ENCODE assay signal across 15 mouse cellular contexts in genomic region chr11:68665331-68665730, GRCm38 (mm10). TPM values are rescaled to one million over a fixed set of nuclear protein-coding genes. Genes with fewer than 3 reads are reported as not detected.
DNase-seq lines count a peak whose midpoint lies in the region; ATAC-seq and TF ChIP-seq lines count a peak whose summit lies in the region.
"Had no signal": no experiment of that assay in that cellular context is flagged by ENCODE, and none has a peak within 500 bp of the region (broad histone marks: within the 10 kb centered on the region; RNA-seq: fewer than 3 reads in every experiment).

No protein-coding gene starts in this region.

- no peak for TF ChIP-seq POLR2A in embryonic fibroblast, embryonic 13.5 days (IDR thresholded peaks at IDR 0.05; ENCODE audit: low read depth, low read length)

- no peak for TF ChIP-seq CTCF in embryonic fibroblast, embryonic 13.5 days (IDR thresholded peaks at IDR 0.05; ENCODE audit: borderline replicate concordance, insufficient read depth, low read length)
- TF ChIP-seq CTCF in heart, postnatal 0 days (IDR thresholded peaks at IDR 0.05; ENCODE audit: low read depth) = no peak
- no peak for TF ChIP-seq CTCF in midbrain, postnatal 0 days (IDR thresholded peaks at IDR 0.05)

- no peak overlapping the region for H3K4me3 ChIP-seq in intestine, embryonic 16.5 days (ENCODE audit: low read length)
- no peak overlapping the region for H3K4me3 ChIP-seq in intestine, embryonic 15.5 days (replicated peaks)
- no peak overlapping the region for H3K4me3 ChIP-seq in embryonic fibroblast, embryonic 13.5 days (ENCODE audit: insufficient read depth, low read length)
- no peak overlapping the region for H3K4me3 ChIP-seq in heart, postnatal 0 days (ENCODE audit: low read depth, low read length)
- H3K4me3 ChIP-seq in midbrain, postnatal 0 days (ENCODE audit: low read depth, low read length) = no peak overlapping the region
- H3K4me3 ChIP-seq: forebrain, embryonic 12.5 days; hindbrain, embryonic 10.5 days; megakaryocyte, embryonic 14.5 days had no signal

- H3K27ac ChIP-seq in intestine, embryonic 16.5 days (ENCODE audit: low read length) = 0 out of 2 replicates have a peak overlapping the region, but pooled peaks have one; percentile 24
- no peak overlapping the region for H3K27ac ChIP-seq in intestine, embryonic 15.5 days
- H3K27ac ChIP-seq in embryonic fibroblast, embryonic 13.5 days (ENCODE audit: insufficient read depth, low read length) = peak overlapping the region; percentile 90
- H3K27ac ChIP-seq in heart, postnatal 0 days (ENCODE audit: low read depth) = peak overlapping the region; percentile 60
- no peak overlapping the region for H3K27ac ChIP-seq in midbrain, postnatal 0 days (ENCODE audit: low read depth, low read length)
- H3K27ac ChIP-seq: forebrain, embryonic 12.5 days; hindbrain, embryonic 10.5 days had no signal

- H3K27me3 ChIP-seq in intestine, embryonic 16.5 days (replicated peaks; ENCODE audit: control insufficient read depth, insufficient read depth, low read length) = no peaks in the 10 kb centered on the region
- no peaks in the 10 kb centered on the region for H3K27me3 ChIP-seq in intestine, embryonic 15.5 days (replicated peaks)
- no peaks in the 10 kb centered on the region for H3K27me3 ChIP-seq in heart, postnatal 0 days (ENCODE audit: control insufficient read depth, insufficient read depth, low read length)
- no peaks in the 10 kb centered on the region for H3K27me3 ChIP-seq in midbrain, postnatal 0 days (ENCODE audit: insufficient read depth, low read length)
- H3K27me3 ChIP-seq: forebrain, embryonic 12.5 days had no signal

- H3K36me3 ChIP-seq in intestine, embryonic 16.5 days (ENCODE audit: control insufficient read depth, insufficient read depth, low read length) = no peaks in the 10 kb centered on the region
- H3K36me3 ChIP-seq in intestine, embryonic 15.5 days = no peaks in the 10 kb centered on the region
- H3K36me3 ChIP-seq in heart, postnatal 0 days (replicated peaks; ENCODE audit: control insufficient read depth, insufficient read depth, low read length) = no peaks in the 10 kb centered on the region
- H3K36me3 ChIP-seq in midbrain, postnatal 0 days (ENCODE audit: insufficient read depth, low read length) = no peaks in the 10 kb centered on the region
- H3K36me3 ChIP-seq: forebrain, embryonic 12.5 days; hindbrain, embryonic 10.5 days had no signal

- ATAC-seq in intestine, embryonic 16.5 days = no peak
- no peak for ATAC-seq in intestine, embryonic 15.5 days
- ATAC-seq in heart, postnatal 0 days (ENCODE audit: insufficient read depth, low read depth) = no peak
- no peak for ATAC-seq in midbrain, postnatal 0 days (ENCODE audit: low FRiP score)

- peak; percentile 53 for DNase-seq in NIH3T3 (ENCODE audit: low read depth)
- DNase-seq in heart, postnatal 0 days (ENCODE audit: low spot score) = peak; percentile 21
- no peak for DNase-seq in retina, postnatal 1 day
- DNase-seq in midbrain, postnatal 0 days (ENCODE audit: low spot score) = no peak
- DNase-seq in cerebellum, postnatal 36 days = no peak
- DNase-seq: cerebellum, adult 9-11 months; kidney, postnatal 14 days; layer of hippocampus, postnatal 36 days had no signal

- H3K9me3 ChIP-seq in intestine, embryonic 16.5 days (ENCODE audit: control insufficient read depth, low read length) = peaks cover 4% of the 10 kb centered on the region; the same call in 1 of the 2 replicates
- H3K9me3 ChIP-seq in intestine, embryonic 15.5 days = no peaks in the 10 kb centered on the region
- H3K9me3 ChIP-seq in heart, postnatal 0 days (replicated peaks; ENCODE audit: control insufficient read depth, low read length) = peaks cover 9% of the 10 kb centered on the region
- H3K9me3 ChIP-seq in midbrain, postnatal 0 days (ENCODE audit: low read length) = peaks cover 5% of the 10 kb centered on the region; the same call in 1 of the 2 replicates

- H3K4me2 ChIP-seq in intestine, embryonic 16.5 days (ENCODE audit: low read depth, low read length) = no peak overlapping the region
- no peak overlapping the region for H3K4me2 ChIP-seq in intestine, embryonic 15.5 days (replicated peaks)
- H3K4me2 ChIP-seq in heart, postnatal 0 days (ENCODE audit: low read depth, low read length) = no peak overlapping the region
- no peak overlapping the region for H3K4me2 ChIP-seq in midbrain, postnatal 0 days (ENCODE audit: low read depth, low read length, poor library complexity, severe bottlenecking)
- H3K4me2 ChIP-seq: forebrain, embryonic 12.5 days; liver, embryonic 11.5 days had no signal

- peaks cover 7% of the 10 kb centered on the region; the same call in 1 of the 2 replicates for H3K4me1 ChIP-seq in intestine, embryonic 16.5 days (ENCODE audit: control insufficient read depth, insufficient read depth, low read length)
- H3K4me1 ChIP-seq in intestine, embryonic 15.5 days (replicated peaks) = no peaks in the 10 kb centered on the region; the same call in 1 of the 2 replicates
- H3K4me1 ChIP-seq in embryonic fibroblast, embryonic 13.5 days (ENCODE audit: control insufficient read depth, insufficient read depth, low read length) = no peaks in the 10 kb centered on the region
- no peaks in the 10 kb centered on the region for H3K4me1 ChIP-seq in heart, postnatal 0 days (ENCODE audit: control insufficient read depth, insufficient read depth)
- no peaks in the 10 kb centered on the region for H3K4me1 ChIP-seq in midbrain, postnatal 0 days (ENCODE audit: insufficient read depth, low read length)
- H3K4me1 ChIP-seq: forebrain, embryonic 12.5 days; megakaryocyte, embryonic 14.5 days had no signal

- TF ChIP-seq EP300 in heart, postnatal 0 days (IDR thresholded peaks at IDR 0.05; ENCODE audit: low read depth) = no peak

- WGBS in intestine, embryonic 16.5 days = 55% methylated on average over 2 of the region's 2 CpGs
- WGBS in intestine, embryonic 15.5 days = 52% methylated on average over 2 of the region's 2 CpGs
- WGBS in heart, postnatal 0 days = 14% methylated on average over 2 of the region's 2 CpGs
- WGBS in midbrain, postnatal 0 days = 80% methylated on average over 2 of the region's 2 CpGs

- no peak overlapping the region for H3K9ac ChIP-seq in intestine, embryonic 16.5 days (ENCODE audit: low read depth, low read length)
- H3K9ac ChIP-seq in intestine, embryonic 15.5 days = no peak overlapping the region
- no peak overlapping the region for H3K9ac ChIP-seq in heart, postnatal 0 days (replicated peaks; ENCODE audit: low read depth, low read length)
- H3K9ac ChIP-seq in midbrain, postnatal 0 days (replicated peaks; ENCODE audit: low read length, poor library complexity, severe bottlenecking) = no peak overlapping the region
- H3K9ac ChIP-seq: forebrain, embryonic 12.5 days had no signal

RNA-seq across cellular contexts. Expression of gene Myh10, which starts 26.0 kb away (rescaled TPM):
- polyA plus RNA-seq in intestine, embryonic 16.5 days (2015; fragmentation: Nextera tagmentation; extraction: Ambion mirVana) = 49.5 and 50.1 TPM in 2 replicates
- polyA plus RNA-seq in intestine, embryonic 15.5 days (2015; fragmentation: Nextera tagmentation; extraction: Ambion mirVana) = 68.2 and 70.4 TPM in 2 replicates
- polyA plus RNA-seq in embryonic fibroblast, embryonic 13.5 days (2011; ENCODE audit: insufficient read length, low read depth, missing spikeins) = 459 and 533 TPM in 2 replicates
- 82.8 and 150 TPM in 2 replicates for total RNA-seq in heart, postnatal 0 days (2014; rRNA removed; ENCODE audit: low replicate concordance)
- polyA plus RNA-seq in heart, postnatal 0 days (2015; fragmentation: Nextera tagmentation; extraction: Ambion mirVana) = 34.9 and 39.5 TPM in 2 replicates
- total RNA-seq in midbrain, postnatal 0 days (2014; rRNA removed) = 212 and 217 TPM in 2 replicates
- 64.8 and 68.0 TPM in 2 replicates for polyA plus RNA-seq in midbrain, postnatal 0 days (2015; fragmentation: Nextera tagmentation; extraction: Ambion mirVana)

Comparison
In these comparisons a context has a peak if more than half of its experiments do, and no peak if none do; other contexts are left out.
1. H3K27ac ChIP-seq: peak in intestine, embryonic 16.5 days (single experiment), embryonic fibroblast, embryonic 13.5 days (single experiment) and heart, postnatal 0 days (single experiment); none in intestine, embryonic 15.5 days (single experiment) and midbrain, postnatal 0 days (single experiment).
2. DNase-seq: peak in NIH3T3 (single experiment) and heart, postnatal 0 days (single experiment); none in retina, postnatal 1 day (single experiment), midbrain, postnatal 0 days (single experiment) and cerebellum, postnatal 36 days (0 of 2).